8 mouse cellular contexts compared by ENCODE assay signal in the genomic region with DNA sequence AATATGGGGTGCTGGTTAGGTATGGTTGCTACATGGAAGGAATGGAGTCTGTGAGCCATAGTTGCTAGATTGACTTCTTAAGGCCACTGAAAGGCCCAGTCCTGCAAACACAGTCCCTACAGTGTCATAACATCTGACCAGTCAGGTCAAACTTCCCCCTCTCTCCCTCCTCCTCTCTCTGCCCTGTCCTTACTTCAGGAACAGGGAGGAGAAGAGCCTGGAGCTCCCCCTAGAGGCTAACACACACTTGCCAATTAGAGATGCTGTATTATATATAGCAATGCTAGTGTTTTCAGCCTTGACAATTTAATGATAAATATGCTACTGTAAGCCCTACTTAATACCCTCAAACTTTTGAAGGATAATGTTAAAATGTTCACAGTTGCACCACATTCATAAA.
DNase-seq lines count a peak whose midpoint lies in the region; ATAC-seq and TF ChIP-seq lines count a peak whose summit lies in the region.

No protein-coding gene starts in this region.

- H3K4me3 ChIP-seq in cortical plate, adult 2 months (ENCODE audit: insufficient read depth, low read length) = no peak overlapping the region

- TF ChIP-seq CTCF in cortical plate, adult 2 months (IDR thresholded peaks at IDR 0.05; ENCODE audit: extremely low read depth, insufficient read depth, low read length) = peak; percentile 79

- TF ChIP-seq POLR2A in cortical plate, adult 2 months (IDR thresholded peaks at IDR 0.05; ENCODE audit: extremely low read depth, insufficient read depth, low read length) = no peak

- no peaks in the 10 kb centered on the region for H3K4me1 ChIP-seq in cortical plate, adult 2 months (ENCODE audit: control insufficient read depth, insufficient read depth, low read length)

- intact Hi-C loops in left cerebral cortex, postnatal 14 days (cut with DNase I) = loop anchor here (5.0 kb wide), 2 partner anchors 329 to 454 kb away; no protein-coding TSS in a partner anchor

- peak; percentile 32 for ATAC-seq in inflammation-experienced regulatory T-cells, adult 6 months
- peak; percentile 95 for ATAC-seq in megakaryocyte-erythroid progenitor cell, adult 5-6 weeks (replicated peaks; ENCODE audit: low FRiP score, low TSS enrichment, poor library complexity, severe bottlenecking)

- no peak overlapping the region for H3K27ac ChIP-seq in cortical plate, adult 2 months (ENCODE audit: insufficient read depth, low read length)

- DNase-seq in left cerebral cortex, adult 11 months (ENCODE audit: low spot score) = peak; percentile 25
- no peak for DNase-seq in left cerebral cortex, adult 8-10 months (ENCODE audit: low spot score in 2 of 2)
- DNase-seq in gastrocnemius, postnatal 25 days = peak; percentile 12
- DNase-seq in left cerebral cortex, postnatal 14 days (ENCODE audit: low spot score in 2 of 2) = peak; percentile 60 to 66
- peak; percentile 55 for DNase-seq in right cerebral cortex, postnatal 14 days

Comparison
In these comparisons a context has a peak if more than half of its experiments do, and no peak if none do; other contexts are left out.
1. DNase-seq: peak in left cerebral cortex, adult 11 months (single experiment), gastrocnemius, postnatal 25 days (single experiment), left cerebral cortex, postnatal 14 days (2 of 2) and right cerebral cortex, postnatal 14 days (single experiment); none in left cerebral cortex, adult 8-10 months (0 of 2).